Mouse (Mus musculus) 3134 (cell line): Measurements from ENCODE around the gene Slf2.

ENCODE experiments used
- DNase-seq: peaks from one replicate; pipeline ENCODE4 v3.0.0-alpha.2; 2011; ENCODE audit warnings: low spot score; ENCODE audit not compliant: insufficient read length; ENCODE audit errors: extremely low read depth

Gene Slf2

GRCm38 (mm10) chr19:45007021-45007420 lies 76.1 kb downstream of the Slf2 start:
- DNase-seq, result no peak

GRCm38 (mm10) chr19:45007425-45008191 lies 76.7 kb downstream of the Slf2 start:
- no peak for DNase-seq

DNA sequence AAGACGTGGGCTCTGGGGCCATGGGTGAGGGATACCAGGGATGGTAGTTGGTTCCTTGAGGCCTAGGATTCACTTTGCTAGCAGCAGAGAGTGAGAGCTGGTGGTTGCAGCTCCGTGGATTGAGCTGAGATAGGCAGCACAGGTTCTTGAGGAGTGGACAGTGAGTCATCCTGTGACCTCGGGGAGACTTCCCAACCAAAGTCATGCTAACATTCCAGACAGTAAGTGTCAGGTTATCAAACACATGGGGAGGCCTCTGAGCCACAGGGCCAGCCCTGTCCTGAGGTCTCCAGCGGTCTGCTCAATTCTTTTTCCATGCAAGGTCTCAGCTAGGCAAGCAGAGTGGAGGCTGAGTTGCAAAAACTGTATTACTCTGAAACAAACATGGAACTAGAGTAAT lies 79.7 kb downstream of the Slf2 start:
- no peak for DNase-seq

DNA sequence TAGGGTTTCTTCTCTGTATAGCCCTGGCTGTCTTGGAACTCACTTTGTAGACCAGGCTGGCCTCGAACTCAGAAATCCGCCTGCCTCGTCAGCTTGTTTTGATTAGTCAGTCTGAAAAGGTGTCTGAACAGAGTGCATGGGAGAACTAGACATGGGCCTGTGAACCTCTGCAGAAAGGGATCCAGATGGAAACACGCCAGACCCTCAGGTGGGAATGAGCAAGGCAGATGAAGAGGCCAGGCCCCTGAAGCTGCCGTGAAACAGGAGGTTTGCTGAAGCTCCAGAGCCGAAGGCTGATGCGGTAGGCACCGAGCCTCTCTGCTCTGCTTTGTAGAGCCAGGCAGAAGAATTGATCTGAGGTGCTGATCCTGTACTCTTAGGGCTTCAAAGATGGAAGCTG lies 81.3 kb downstream of the Slf2 start:
- no peak for DNase-seq

DNA sequence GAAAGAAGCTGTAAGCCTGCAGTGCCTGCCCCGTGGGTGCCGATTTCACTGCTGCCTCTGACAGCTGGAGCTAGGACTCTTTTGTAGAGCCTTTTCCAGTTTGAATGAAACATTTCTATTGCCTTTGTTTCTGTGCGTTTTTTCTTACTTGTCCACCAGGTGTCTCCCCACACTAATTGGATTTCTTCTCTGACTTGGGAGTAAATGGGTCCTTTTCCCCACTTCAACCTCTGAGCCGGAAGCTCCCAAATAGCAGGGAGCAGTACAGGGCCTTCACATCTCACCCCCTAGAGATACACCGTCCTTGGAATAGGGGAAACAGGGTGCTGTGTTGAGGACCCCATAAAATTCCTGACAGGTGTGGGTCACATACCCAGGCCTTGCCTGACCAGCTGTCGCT lies 81.7 kb downstream of the Slf2 start:
- no peak for DNase-seq

DNA sequence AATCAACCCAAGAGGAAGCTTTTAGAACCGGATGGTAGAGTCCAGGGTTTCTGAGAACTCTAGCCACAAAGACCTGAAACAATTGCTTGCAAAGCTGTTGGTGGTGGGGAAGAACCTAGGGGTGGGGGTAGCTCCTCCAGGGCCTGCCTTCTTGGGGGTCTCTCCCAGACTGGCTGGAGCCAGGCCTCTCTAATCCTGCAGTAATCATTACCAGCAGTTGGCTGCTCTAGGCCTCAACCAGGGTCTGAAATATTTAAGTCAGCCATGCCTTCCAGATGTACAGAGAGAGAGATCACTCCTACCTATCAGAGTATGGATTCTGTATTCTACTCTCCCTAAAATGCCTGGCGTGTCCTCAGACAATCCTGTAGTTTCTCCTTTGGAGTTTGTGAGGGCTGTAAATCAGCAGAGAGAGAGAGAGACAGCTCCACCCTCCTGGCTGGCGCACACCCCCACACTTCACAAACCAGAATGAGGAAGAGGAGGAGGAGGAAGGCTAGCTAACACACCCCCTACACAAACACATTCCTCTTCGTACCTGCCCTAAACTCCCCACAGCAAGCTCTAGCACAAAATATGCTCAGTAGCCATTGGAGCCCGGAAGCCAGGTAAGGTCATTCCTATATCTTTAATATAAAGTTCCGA lies 82.8 kb downstream of the Slf2 start:
- no peak for DNase-seq

DNA sequence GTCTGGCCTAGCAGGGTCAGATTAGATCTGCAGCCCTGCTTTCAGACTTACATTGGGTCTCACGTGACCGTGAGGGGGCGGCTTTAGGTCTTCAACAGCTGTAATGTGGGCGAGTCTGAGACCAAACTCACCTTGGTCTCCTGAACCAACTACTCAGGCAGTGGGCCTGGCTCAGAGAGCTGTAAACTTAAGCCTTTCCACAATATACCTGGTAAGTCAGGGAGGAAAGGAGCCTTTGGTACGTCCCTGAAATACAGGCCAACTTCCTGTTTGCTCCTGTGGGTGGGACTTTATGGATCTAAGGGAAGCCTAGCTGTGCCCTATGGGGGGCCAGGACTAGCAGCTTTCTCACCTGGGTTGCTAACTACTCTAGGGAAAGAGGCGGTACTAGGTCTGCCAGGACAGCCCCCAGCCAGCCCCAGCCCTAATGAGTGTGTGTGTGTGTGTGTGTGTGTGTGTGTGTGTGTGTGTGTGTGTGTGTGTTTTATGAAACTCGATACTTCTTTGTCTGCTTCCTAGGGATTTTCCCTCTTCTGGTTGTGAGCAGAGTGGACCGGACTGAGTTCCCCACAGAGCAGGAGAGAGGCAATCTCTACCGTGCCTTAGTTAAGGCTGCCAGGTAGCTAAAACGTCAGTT lies 83.5 kb downstream of the Slf2 start, which contains the start of gene Lzts2:
Lzts2 (plus strand) TSS at position 80 of the 637 bp plus-strand sequence.
- no peak for DNase-seq

DNA sequence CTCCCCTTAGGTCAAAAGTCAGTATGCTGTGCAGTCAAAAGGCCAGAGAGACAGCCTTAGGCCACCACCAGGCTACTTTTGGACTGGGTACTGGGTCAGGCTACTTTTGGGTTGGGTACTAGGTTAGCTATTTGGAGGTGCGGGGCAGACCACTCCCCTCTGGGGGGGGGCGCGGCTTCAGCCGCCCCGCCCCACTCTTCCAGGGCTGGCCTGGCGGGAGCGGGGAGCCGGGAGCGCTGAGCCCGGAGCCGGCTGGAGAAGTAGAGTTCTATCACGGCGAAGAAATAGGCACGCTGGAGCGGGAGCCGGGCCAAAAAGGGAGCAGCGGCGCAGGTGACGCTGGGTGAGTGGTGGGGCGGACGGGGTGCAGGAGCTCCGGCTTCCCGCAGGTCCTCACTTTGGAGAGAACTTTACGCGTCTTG lies 84.0 kb downstream of the Slf2 start:
- peak; percentile 74 for DNase-seq

- peak; percentile 58 for DNase-seq
Measured at GRCm38 (mm10) chr19:45015518-45016281, 84.7 kb downstream of the Slf2 start.

DNA sequence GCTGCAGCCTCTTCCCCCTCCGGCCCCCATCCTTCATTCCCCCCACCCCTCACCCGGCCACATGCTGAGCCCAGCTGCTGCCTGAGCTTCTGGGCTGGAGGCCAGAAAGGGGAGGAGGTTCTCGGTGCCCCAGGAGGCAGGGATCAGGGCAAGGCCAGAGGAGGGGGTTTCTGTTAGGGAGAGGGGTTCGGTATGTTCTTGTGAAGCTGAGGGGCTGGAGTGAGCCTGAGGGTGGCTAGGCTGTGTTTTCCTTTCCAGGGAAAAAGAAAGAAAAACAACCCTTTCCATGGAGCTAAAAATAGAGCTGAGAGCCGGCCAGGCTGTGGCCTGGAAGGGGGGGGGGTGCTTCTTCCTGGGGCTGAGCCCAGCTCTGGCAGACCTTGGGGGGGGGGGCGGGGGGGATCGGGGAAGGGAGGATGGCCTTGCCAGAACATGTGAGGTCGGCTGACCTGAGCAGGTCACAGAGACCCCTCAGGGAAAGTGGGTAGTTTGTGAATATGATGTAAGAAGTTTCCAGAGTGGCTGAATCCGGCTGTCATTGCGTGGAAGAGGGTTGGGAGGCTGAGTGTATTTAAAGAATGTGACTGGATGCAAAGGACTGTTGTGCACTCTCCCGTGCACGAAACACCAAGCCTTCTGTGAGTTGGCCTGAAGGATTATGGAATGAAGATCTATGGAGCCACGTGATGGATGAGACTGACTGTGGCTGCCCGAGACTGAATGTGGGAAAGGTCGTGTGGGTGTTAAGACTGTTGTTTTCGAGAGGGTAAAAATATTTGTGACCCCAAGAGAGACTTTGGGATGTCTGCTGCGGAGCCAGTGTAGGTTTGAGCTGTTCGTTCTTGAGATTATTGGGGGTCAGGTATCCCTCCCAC lies 85.6 kb downstream of the Slf2 start:
- peak; percentile 66 for DNase-seq

DNA sequence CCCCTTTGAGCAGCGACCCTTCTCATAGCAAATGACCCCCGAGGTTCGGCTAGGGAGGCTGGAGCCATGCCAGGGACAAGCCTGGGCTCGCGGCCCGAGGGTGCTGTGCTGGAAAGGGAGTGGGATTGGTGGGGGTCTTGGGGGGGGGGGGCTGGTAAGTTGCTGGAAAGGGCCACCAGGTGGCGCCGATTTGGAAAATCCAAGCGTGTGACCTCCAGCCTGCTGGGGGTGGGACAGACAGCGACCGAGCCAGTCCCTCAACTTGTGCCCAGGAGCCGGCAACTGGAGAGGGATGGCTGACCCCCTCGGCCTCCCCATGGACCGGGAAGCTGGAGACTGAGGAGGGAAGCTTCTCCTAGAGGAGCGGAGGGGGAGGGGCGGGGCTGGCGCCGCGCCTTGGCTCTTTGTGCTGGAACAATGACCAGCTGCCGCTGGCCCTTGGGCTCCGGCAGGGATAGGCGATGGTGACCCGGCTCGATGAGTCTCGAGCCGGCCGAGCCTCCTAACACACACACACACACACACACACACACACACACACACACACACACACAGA lies 86.3 kb downstream of the Slf2 start:
- DNase-seq, result peak; percentile 87

- peak; percentile 81 for DNase-seq
Measured at GRCm38 (mm10) chr19:45017909-45018308, 87.0 kb downstream of the Slf2 start.

- DNase-seq, result peak; percentile 61
Measured at GRCm38 (mm10) chr19:45018351-45018831, 87.4 kb downstream of the Slf2 start.

DNA sequence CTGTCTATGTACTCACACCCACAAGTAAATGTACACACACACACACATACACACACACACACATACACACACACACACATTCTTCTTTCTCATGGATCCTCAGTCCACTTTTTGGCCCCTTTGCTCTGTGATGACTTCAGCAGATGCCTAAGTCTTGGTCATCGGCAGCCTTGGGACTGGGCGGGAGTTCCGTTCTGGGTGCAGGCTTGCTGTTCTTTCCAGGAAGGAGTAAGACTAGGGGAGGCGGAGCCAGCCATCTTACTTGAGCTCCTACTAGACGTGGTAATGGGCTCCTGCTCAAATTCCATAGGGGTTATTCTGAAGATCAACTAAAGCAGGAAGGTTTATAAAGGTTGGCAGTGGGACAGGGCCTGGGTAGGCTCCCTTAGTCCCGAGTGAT lies 89.4 kb downstream of the Slf2 start:
- peak; percentile 73 for DNase-seq

- no peak for DNase-seq
Measured at GRCm38 (mm10) chr19:45021362-45021761, 90.4 kb downstream of the Slf2 start.

DNA sequence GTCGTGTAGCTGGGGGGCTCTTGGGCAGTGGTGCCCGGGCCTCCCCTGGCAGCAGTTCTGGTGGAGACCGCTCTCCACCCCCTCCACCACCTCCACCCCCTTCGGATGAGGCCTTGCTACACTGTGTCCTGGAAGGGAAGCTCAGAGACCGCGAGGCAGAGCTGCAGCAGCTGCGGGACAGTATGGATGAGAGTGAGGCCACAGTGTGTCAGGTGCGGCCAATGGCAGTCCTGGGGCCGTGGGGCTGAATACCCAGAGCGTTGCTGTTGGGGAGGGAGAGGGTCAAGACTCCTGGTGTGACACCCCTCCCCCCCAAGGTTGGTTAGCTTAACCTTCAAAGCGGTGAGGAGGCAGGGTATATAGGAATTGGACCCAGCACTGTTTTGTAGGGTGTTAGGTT lies 93.0 kb downstream of the Slf2 start:
- no peak for DNase-seq

DNA sequence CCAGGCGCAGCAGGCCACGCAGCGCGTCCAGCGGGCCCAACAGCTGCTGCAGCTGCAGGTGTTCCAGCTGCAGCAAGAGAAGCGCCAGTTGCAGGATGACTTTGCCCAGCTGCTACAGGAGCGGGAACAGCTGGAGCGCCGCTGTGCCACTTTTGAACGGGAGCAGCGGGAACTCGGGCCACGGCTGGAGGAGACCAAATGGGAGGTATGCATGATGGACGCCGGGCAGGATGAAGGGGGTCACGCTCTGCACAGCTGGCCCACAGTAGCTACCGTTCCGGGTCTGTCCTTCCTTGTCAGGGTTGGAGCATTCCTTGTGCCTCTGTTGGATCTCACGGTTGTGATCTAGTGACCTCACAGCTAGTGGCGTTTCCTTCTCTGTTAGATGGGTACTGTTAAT lies 93.8 kb downstream of the Slf2 start:
- DNase-seq, result no peak

- DNase-seq, result no peak
Measured at GRCm38 (mm10) chr19:45025937-45026568, 95.1 kb downstream of the Slf2 start.
